Comparison of ENCODE assay signal across 8 mouse cellular contexts in genomic region chr11:115603128-115603475, GRCm38 (mm10). TPM values are rescaled to one million over a fixed set of nuclear protein-coding genes. Genes with fewer than 3 reads are reported as not detected.
DNase-seq lines count a peak whose midpoint lies in the region; ATAC-seq and TF ChIP-seq lines count a peak whose summit lies in the region.

No protein-coding gene starts in this region.

- TF ChIP-seq POLR2A in CH12.LX (IDR thresholded peaks at IDR 0.05; ENCODE audit: low read depth, low read length) = no peak

- H3K4me1 ChIP-seq in heart, embryonic 10.5 days = peaks cover 47% of the 10 kb centered on the region
- H3K4me1 ChIP-seq in CH12.LX (ENCODE audit: control insufficient read depth in 1 of 2, insufficient read depth in 2 of 2) = peaks cover 22 to 62% of the 10 kb centered on the region in 2 experiments
- H3K4me1 ChIP-seq in forebrain, embryonic 13.5 days = peaks cover 31% of the 10 kb centered on the region
- peaks cover 36% of the 10 kb centered on the region for H3K4me1 ChIP-seq in liver, embryonic 16.5 days (ENCODE audit: control insufficient read depth, low read depth, low read length)

- TF ChIP-seq EP300 in CH12.LX (IDR thresholded peaks at IDR 0.05; ENCODE audit: low read length) = no peak

- H3K4me2 ChIP-seq in CH12.LX (ENCODE audit: insufficient read depth, low read depth, poor library complexity, severe bottlenecking) = peak overlapping the region; percentile 47; the same call in 1 of the 2 replicates
- peak overlapping the region; percentile 96 for H3K4me2 ChIP-seq in forebrain, embryonic 13.5 days
- H3K4me2 ChIP-seq in liver, embryonic 16.5 days (ENCODE audit: low read depth, low read length) = peak overlapping the region; percentile 93

- DNase-seq in heart, embryonic 10.5 days (ENCODE audit: low spot score) = no peak
- no peak for DNase-seq in heart, adult 18-20 months
- no peak for DNase-seq in CH12.LX (ENCODE audit: extremely low read depth)
- DNase-seq in layer of hippocampus, adult 11-12 months (ENCODE audit: low spot score) = no peak
- no peak for DNase-seq in urinary bladder, postnatal 36 days (ENCODE audit: low spot score in 2 of 2)
- no peak for DNase-seq in kidney, postnatal 25 days

- H3K9ac ChIP-seq in CH12.LX (ENCODE audit: insufficient read depth, low read depth) = peak overlapping the region; percentile 97
- H3K9ac ChIP-seq in forebrain, embryonic 13.5 days = peak overlapping the region; percentile 97
- peak overlapping the region; percentile 95 for H3K9ac ChIP-seq in liver, embryonic 16.5 days (ENCODE audit: low read depth, low read length)

- peak overlapping the region; percentile 99 for H3K27ac ChIP-seq in heart, embryonic 10.5 days
- peak overlapping the region; percentile 82 for H3K27ac ChIP-seq in CH12.LX (ENCODE audit: insufficient read depth, low read depth)
- H3K27ac ChIP-seq in forebrain, embryonic 13.5 days = peak overlapping the region; percentile 85
- H3K27ac ChIP-seq in liver, embryonic 16.5 days (ENCODE audit: low read length) = peak overlapping the region; percentile 95

- no peaks in the 10 kb centered on the region for H3K9me3 ChIP-seq in heart, embryonic 10.5 days
- H3K9me3 ChIP-seq in CH12.LX (replicated peaks; ENCODE audit: low read length) = no peaks in the 10 kb centered on the region
- no peaks in the 10 kb centered on the region for H3K9me3 ChIP-seq in forebrain, embryonic 13.5 days (replicated peaks)
- H3K9me3 ChIP-seq in liver, embryonic 16.5 days (replicated peaks; ENCODE audit: control insufficient read depth, low read length) = no peaks in the 10 kb centered on the region

- peaks cover 41% of the 10 kb centered on the region for H3K36me3 ChIP-seq in heart, embryonic 10.5 days
- peaks cover 41 to 68% of the 10 kb centered on the region in 2 experiments for H3K36me3 ChIP-seq in CH12.LX (replicated peaks in 1 of 2; ENCODE audit: control insufficient read depth in 1 of 2, insufficient read depth in 1 of 2, low read length in 1 of 2)
- H3K36me3 ChIP-seq in forebrain, embryonic 13.5 days (ENCODE audit: poor library complexity, severe bottlenecking) = peaks cover 47% of the 10 kb centered on the region
- H3K36me3 ChIP-seq in liver, embryonic 16.5 days (ENCODE audit: control insufficient read depth, insufficient read depth) = peaks cover 24% of the 10 kb centered on the region

- in situ Hi-C loops in CH12.LX (cut with MboI; ENCODE audit: low pct_ligation_motif_present, low pct_unique_long_range_greater_than_20kb, low sequenced_read_pairs) = loop anchor here (25.0 kb wide), 1 partner anchor 409 kb away; the partner anchor contains the start of gene Galk1

- peak overlapping the region; percentile 87 for H3K4me3 ChIP-seq in heart, embryonic 10.5 days
- peak overlapping the region; percentile 81 to 93 (median 84) for H3K4me3 ChIP-seq in CH12.LX (replicated peaks in 1 of 3; ENCODE audit: low read depth in 2 of 3, low read length in 2 of 3, poor library complexity in 1 of 3)
- H3K4me3 ChIP-seq in forebrain, embryonic 13.5 days = peak overlapping the region; percentile 99
- peak overlapping the region; percentile 98 for H3K4me3 ChIP-seq in liver, embryonic 16.5 days (ENCODE audit: low read depth, low read length)

- H3K79me2 ChIP-seq in CH12.LX (replicated peaks; ENCODE audit: control insufficient read depth, extremely low read depth, insufficient read depth, poor library complexity, severe bottlenecking) = peaks cover 93% of the 10 kb centered on the region

- no peak for TF ChIP-seq RAD21 in CH12.LX (IDR thresholded peaks at IDR 0.05; ENCODE audit: low read depth, low read length)

- ATAC-seq in forebrain, embryonic 13.5 days = no peak
- ATAC-seq in liver, embryonic 16.5 days (ENCODE audit: low read depth) = no peak

- H3K27me3 ChIP-seq in heart, embryonic 10.5 days (ENCODE audit: insufficient read depth, poor library complexity, severe bottlenecking) = no peaks in the 10 kb centered on the region
- no peaks in the 10 kb centered on the region for H3K27me3 ChIP-seq in CH12.LX (replicated peaks)
- H3K27me3 ChIP-seq in forebrain, embryonic 13.5 days = no peaks in the 10 kb centered on the region
- no peaks in the 10 kb centered on the region for H3K27me3 ChIP-seq in liver, embryonic 16.5 days (ENCODE audit: control insufficient read depth, insufficient read depth, low read depth, low read length)

- dilution Hi-C loops in CH12.LX (cut with MboI; ENCODE audit: extremely low pct_ligation_motif_present, extremely low pct_unique_long_range_greater_than_20kb, low sequenced_read_pairs) = no loop called here

- TF ChIP-seq CTCF in CH12.LX (conservative IDR thresholded peaks at IDR 0.05 in 1 of 2, IDR thresholded peaks at IDR 0.05 in 1 of 2; ENCODE audit: low read depth in 2 of 2, low read length in 2 of 2) = no peak

- WGBS in heart, embryonic 10.5 days = 5% methylated on average over 15 of the region's 15 CpGs
- 8% methylated on average over 15 of the region's 15 CpGs for WGBS in forebrain, embryonic 13.5 days
- 3% methylated on average over 15 of the region's 15 CpGs for WGBS in liver, embryonic 16.5 days (ENCODE audit: insufficient replicate concordance)

TF ChIP-seq in CH12.LX, 34 proteins besides CTCF, POLR2A, EP300 and RAD21:
- TF ChIP-seq ELF1 (IDR thresholded peaks at IDR 0.05; ENCODE audit: low read depth, low read length) = no peak
- TF ChIP-seq SIN3A (IDR thresholded peaks at IDR 0.05; ENCODE audit: low read length) = peak; percentile 26; the same call in 1 of the 2 replicates
- TF ChIP-seq IRF4 (IDR thresholded peaks at IDR 0.05; ENCODE audit: low read depth, low read length) = 0 out of 2 replicates have a peak, but pooled peaks have one; percentile 8

RNA-seq across cellular contexts. Expression of gene Mrps7, which starts 0.6 kb away (rescaled TPM):
- polyA plus RNA-seq in heart, embryonic 10.5 days (2016; fragmentation: Nextera tagmentation; extraction: Ambion mirVana) = 105 and 108 TPM in 2 replicates
- total RNA-seq in heart, adult 18-20 months (2021) = 10 to 100 TPM; 81.0 to 83.5 TPM
- total RNA-seq in CH12.LX (2012; rRNA removed) = 172 and 217 TPM in 2 replicates
- total RNA-seq in CH12.LX (2014; rRNA removed) = 154 and 168 TPM in 2 replicates
- polyA plus RNA-seq in CH12.LX (2012; ENCODE audit: insufficient read length, low read depth) = 157 and 184 TPM in 2 replicates
- polyA plus RNA-seq in forebrain, embryonic 13.5 days (2015; fragmentation: Nextera tagmentation; extraction: Ambion mirVana) = 81.6 and 87.1 TPM in 2 replicates
- 47.6 and 49.5 TPM in 2 replicates for polyA plus RNA-seq in liver, embryonic 16.5 days (2015; fragmentation: Nextera tagmentation; extraction: Ambion mirVana)

RNA-seq across cellular contexts. Expression of gene Gga3, which starts 0.7 kb away (rescaled TPM):
- 25.4 and 25.7 TPM in 2 replicates for polyA plus RNA-seq in heart, embryonic 10.5 days (2016; fragmentation: Nextera tagmentation; extraction: Ambion mirVana)
- total RNA-seq in heart, adult 18-20 months (2021) = 10 to 100 TPM; 16.1 to 19.0 TPM
- total RNA-seq in CH12.LX (2012; rRNA removed) (18.7 and 22.6 TPM in 2 replicates), CH12.LX (2014; rRNA removed) (7.7 TPM in 2 replicates)
- 37.2 and 39.8 TPM in 2 replicates for polyA plus RNA-seq in CH12.LX (2012; ENCODE audit: insufficient read length, low read depth)
- polyA plus RNA-seq in forebrain, embryonic 13.5 days (2015; fragmentation: Nextera tagmentation; extraction: Ambion mirVana) = 23.6 and 29.8 TPM in 2 replicates
- 7.9 TPM in 2 replicates for polyA plus RNA-seq in liver, embryonic 16.5 days (2015; fragmentation: Nextera tagmentation; extraction: Ambion mirVana)

RNA-seq across cellular contexts. Expression of gene Mif4gd, which starts 9.7 kb away (rescaled TPM):
- 19.6 and 22.7 TPM in 2 replicates for polyA plus RNA-seq in heart, embryonic 10.5 days (2016; fragmentation: Nextera tagmentation; extraction: Ambion mirVana)
- 10 to 100 TPM; 51.1 to 54.2 TPM for total RNA-seq in heart, adult 18-20 months (2021)
- 143 and 177 TPM in 2 replicates for total RNA-seq in CH12.LX (2012; rRNA removed)
- total RNA-seq in CH12.LX (2014; rRNA removed) = 160 and 174 TPM in 2 replicates
- polyA plus RNA-seq in CH12.LX (2012; ENCODE audit: insufficient read length, low read depth) = 131 and 143 TPM in 2 replicates
- polyA plus RNA-seq in forebrain, embryonic 13.5 days (2015; fragmentation: Nextera tagmentation; extraction: Ambion mirVana) = 12.4 and 13.4 TPM in 2 replicates
- 28.4 and 28.6 TPM in 2 replicates for polyA plus RNA-seq in liver, embryonic 16.5 days (2015; fragmentation: Nextera tagmentation; extraction: Ambion mirVana)

RNA-seq across cellular contexts. Expression of gene Slc25a19, which starts 25.0 kb away (rescaled TPM):
- 33.5 and 45.5 TPM in 2 replicates for polyA plus RNA-seq in heart, embryonic 10.5 days (2016; fragmentation: Nextera tagmentation; extraction: Ambion mirVana)
- 10 to 100 TPM; 35.3 to 38.3 TPM for total RNA-seq in heart, adult 18-20 months (2021)
- total RNA-seq in CH12.LX (2012; rRNA removed) (277 and 312 TPM in 2 replicates), CH12.LX (2014; rRNA removed) (278 and 294 TPM in 2 replicates)
- polyA plus RNA-seq in CH12.LX (2012; ENCODE audit: insufficient read length, low read depth) = 374 and 398 TPM in 2 replicates
- 37.6 and 37.8 TPM in 2 replicates for polyA plus RNA-seq in forebrain, embryonic 13.5 days (2015; fragmentation: Nextera tagmentation; extraction: Ambion mirVana)
- 8.7 and 8.8 TPM in 2 replicates for polyA plus RNA-seq in liver, embryonic 16.5 days (2015; fragmentation: Nextera tagmentation; extraction: Ambion mirVana)

RNA-seq across cellular contexts. Expression of gene Nup85, which starts 38.9 kb away (rescaled TPM):
- 179 and 208 TPM in 2 replicates for polyA plus RNA-seq in heart, embryonic 10.5 days (2016; fragmentation: Nextera tagmentation; extraction: Ambion mirVana)
- total RNA-seq in heart, adult 18-20 months (2021) = 10 to 100 TPM; 18.3 to 20.0 TPM
- 290 and 340 TPM in 2 replicates for total RNA-seq in CH12.LX (2012; rRNA removed)
- total RNA-seq in CH12.LX (2014; rRNA removed) = 282 and 305 TPM in 2 replicates
- 326 and 368 TPM in 2 replicates for polyA plus RNA-seq in CH12.LX (2012; ENCODE audit: insufficient read length, low read depth)
- 161 and 179 TPM in 2 replicates for polyA plus RNA-seq in forebrain, embryonic 13.5 days (2015; fragmentation: Nextera tagmentation; extraction: Ambion mirVana)
- polyA plus RNA-seq in liver, embryonic 16.5 days (2015; fragmentation: Nextera tagmentation; extraction: Ambion mirVana) = 94.4 and 96.5 TPM in 2 replicates
